Mouse (Mus musculus): ENCODE measurements around the gene Rad51ap1. TPM values are rescaled to one million over a fixed set of nuclear protein-coding genes. Genes with fewer than 3 reads are reported as not detected.

The Rad51ap1 gene
- 41.5 and 43.6 TPM in 2 replicates for polyA plus RNA-seq (2015; fragmentation: Nextera tagmentation; extraction: Ambion mirVana)

DNA sequence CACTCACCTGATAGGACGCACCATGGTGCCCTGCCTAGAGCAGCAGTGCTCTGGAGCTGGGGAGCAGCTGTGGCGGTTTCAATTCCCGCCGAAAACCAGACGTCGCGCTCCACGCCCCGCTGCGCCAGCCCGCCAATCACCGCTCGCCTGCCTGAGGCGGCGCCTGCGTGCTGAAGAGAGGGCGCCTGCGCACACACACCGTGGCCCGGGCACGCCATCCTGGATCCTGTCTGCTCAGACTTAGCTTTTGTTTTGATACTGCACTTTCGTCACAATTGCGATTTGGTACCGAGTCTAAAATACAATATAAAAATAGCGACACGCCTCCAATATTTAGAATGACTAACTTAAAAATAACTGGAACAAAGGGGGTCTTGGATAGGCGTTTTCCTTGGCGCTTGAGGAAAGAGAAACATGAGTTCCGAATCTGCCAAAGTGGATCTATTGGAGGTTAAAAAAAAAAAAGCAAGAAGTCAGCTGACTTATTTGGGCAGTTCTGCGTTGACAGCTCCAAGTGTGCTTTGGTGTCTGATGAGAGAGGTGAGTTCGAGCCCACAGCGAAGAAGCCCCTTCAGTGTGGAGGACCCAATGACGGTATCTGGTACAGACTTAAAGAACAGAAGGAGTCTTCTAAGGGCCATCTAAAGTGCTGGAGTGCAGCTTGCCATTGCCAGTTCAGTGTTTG is at the start of gene Rad51ap1, which contains the start of gene D6Wsu163e:
TSS of gene Rad51ap1 (minus strand) at position 101 of the 685 bp plus-strand sequence.
TSS of gene D6Wsu163e (plus strand) at position 476 of the 685 bp plus-strand sequence.
- under 1% methylated on average over 33 of the region's 33 CpGs for WGBS (ENCODE audit: insufficient replicate concordance)
- H3K27ac ChIP-seq (replicated peaks): peak within 1 kb of the TSS; percentile 86

DNA sequence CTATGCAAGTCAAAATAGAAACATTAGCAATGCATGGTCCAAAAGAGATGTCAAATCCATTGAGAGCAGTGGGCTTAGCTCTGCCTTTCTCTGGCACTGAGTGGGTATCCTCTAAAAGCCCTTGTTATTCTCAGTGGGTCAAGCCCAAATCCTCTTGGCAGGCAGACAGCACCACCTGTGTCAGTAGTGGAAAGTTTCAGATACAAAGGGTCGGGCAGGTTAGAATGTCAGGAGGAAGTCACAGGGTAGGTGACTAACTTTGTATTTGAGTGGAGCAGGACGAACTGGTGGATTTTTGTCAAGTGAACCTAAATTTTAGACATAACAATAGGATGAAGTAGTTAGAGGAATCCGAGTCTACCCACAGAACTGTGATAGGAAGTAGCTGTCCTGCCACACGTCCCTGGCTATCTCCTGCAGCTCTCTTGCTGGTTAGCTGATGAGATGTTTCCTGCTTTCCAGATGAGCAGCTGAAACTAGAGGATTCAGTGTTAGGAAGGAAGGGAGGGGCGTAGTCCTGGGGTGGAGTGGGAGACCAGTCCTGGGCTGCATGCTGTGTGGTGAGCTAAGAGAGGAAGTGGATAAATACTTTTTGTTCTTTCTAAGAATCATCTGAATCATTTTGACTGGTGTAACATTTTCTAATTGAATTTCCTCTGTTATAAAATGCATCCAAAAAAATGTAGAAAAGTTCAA is 42.3 kb upstream of the Rad51ap1 start:
- Histone ChIP-seq H3K4me2 (no peak overlapping the region), H3K36me3 (replicated peaks) (peaks cover 6% of the 10 kb centered on the region; the same call in 1 of the 2 replicates), H3K4me1 (replicated peaks) (no peaks in the 10 kb centered on the region), H3K4me3 (replicated peaks) (no peak overlapping the region), H3K27me3 (no peaks in the 10 kb centered on the region), H3K27ac (replicated peaks) (no peak overlapping the region), H3K9ac (no peak overlapping the region), H3K9me3 (replicated peaks) (no peaks in the 10 kb centered on the region)
- no peak for ATAC-seq (ENCODE audit: insufficient read depth)
- WGBS (ENCODE audit: insufficient replicate concordance): 14% methylated on average over 5 of the region's 5 CpGs

More for the DNA sequence above, at the start of gene Rad51ap1, which contains the start of gene D6Wsu163e:
- Histone ChIP-seq H3K36me3 (replicated peaks) (peaks cover 29% of the 10 kb centered on the region), H3K9ac (peak within 1 kb of the TSS; percentile 89), H3K4me3 (replicated peaks) (peak within 1 kb of the TSS; percentile 92), H3K27me3 (no peaks in the 10 kb centered on the region), H3K4me1 (replicated peaks) (peaks cover 36% of the 10 kb centered on the region), H3K4me2 (peak within 1 kb of the TSS; percentile 88), H3K9me3 (replicated peaks) (no peaks in the 10 kb centered on the region)
- ATAC-seq (ENCODE audit: insufficient read depth): peak; percentile 98

DNA sequence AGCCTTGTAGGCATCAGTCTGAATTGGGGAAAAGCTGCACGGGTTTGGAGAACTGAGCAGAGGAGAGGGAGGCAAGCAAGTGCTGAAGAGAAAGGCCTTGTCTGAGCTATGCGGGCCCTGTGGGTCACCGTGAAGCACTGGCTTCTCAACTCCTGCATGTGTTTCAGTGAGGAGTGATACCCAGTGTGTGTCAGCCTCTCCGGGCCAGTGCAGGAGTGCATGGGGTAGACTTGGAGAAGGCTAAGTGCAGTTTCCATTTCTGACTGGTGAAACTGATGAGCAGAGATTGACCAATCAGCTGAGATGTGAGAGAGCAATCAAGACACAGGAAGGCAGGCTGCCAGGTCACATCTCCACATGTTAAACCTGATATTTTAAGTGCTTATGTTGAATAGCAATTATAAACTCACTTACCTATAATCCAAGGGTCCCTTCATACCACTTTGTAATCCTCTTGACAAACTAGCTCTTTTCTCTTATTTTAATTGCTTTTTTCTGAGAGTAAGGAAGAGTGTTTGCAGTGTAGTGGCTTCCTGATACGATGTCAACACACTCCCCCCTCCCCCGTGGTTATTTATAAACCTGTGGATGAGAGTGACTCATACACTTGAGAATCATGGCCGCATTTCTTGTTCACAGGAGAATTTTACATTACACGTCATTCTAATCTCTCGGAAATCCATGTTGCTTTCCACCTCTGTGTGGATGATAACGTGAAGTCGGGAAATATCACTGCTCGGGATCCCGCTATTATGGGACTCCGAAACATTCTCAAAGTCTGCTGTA is 27.0 kb upstream of the Rad51ap1 start:
- H3K9ac ChIP-seq: no peak overlapping the region
- no peak overlapping the region for H3K4me3 ChIP-seq (replicated peaks)
- H3K27me3 ChIP-seq: no peaks in the 10 kb centered on the region
- WGBS (ENCODE audit: insufficient replicate concordance): 69% methylated on average over 14 of the region's 14 CpGs
- no peak for ATAC-seq (ENCODE audit: insufficient read depth)
- no peaks in the 10 kb centered on the region for H3K9me3 ChIP-seq (replicated peaks)
- no peaks in the 10 kb centered on the region for H3K4me1 ChIP-seq (replicated peaks)
- no peak overlapping the region for H3K27ac ChIP-seq (replicated peaks)
- H3K4me2 ChIP-seq: no peak overlapping the region
- H3K36me3 ChIP-seq (replicated peaks): peaks cover 39% of the 10 kb centered on the region

DNA sequence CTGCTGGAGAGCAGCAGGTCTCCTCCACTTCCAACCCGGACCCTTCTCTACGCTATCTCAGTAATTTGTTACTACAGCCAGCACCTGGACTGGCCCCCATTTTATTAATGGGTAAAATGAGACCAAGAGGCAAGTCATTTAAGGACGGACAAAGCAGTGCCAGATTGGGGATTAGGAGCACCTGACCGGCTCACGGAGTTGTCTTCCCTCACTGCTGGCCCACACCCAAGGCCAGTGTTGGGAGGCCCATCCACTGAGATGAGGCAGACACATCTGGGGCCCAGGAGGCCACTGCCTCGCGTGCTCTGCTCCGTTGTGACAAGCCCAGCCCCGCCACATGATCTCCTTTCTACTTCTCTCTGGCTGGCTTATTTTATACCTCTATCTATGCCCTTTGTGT is 24.0 kb upstream of the Rad51ap1 start:
- no peak overlapping the region for H3K4me2 ChIP-seq
- no peak overlapping the region for H3K4me3 ChIP-seq (replicated peaks)
- ATAC-seq (ENCODE audit: insufficient read depth): no peak
- no peaks in the 10 kb centered on the region for H3K27me3 ChIP-seq
- H3K36me3 ChIP-seq (replicated peaks): peaks cover 30% of the 10 kb centered on the region
- no peak overlapping the region for H3K9ac ChIP-seq
- no peaks in the 10 kb centered on the region for H3K9me3 ChIP-seq (replicated peaks)
- 73% methylated on average over 9 of the region's 9 CpGs for WGBS (ENCODE audit: insufficient replicate concordance)
- H3K27ac ChIP-seq (replicated peaks): no peak overlapping the region
- no peaks in the 10 kb centered on the region for H3K4me1 ChIP-seq (replicated peaks)

DNA sequence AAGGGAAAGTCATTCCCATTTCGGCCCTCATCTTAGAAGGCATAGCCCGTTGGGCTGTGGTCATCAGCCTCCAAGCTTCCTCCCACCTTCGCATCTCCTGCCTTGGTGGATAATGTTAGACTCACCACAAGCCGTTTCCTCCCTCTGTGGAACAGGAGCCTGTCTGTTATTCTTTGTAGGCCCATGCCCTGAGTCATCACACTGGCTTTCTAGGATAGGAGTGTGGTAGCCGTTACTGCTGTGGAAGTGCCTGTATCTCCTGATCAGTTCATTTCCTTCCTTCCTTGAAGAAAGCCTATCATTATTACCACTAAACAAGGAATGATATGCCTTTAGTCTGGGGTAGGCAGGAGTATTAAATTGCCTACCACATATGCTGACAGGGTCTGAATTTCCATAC is 23.3 kb upstream of the Rad51ap1 start:
- Histone ChIP-seq H3K9ac (no peak overlapping the region), H3K9me3 (replicated peaks) (no peaks in the 10 kb centered on the region), H3K27me3 (no peaks in the 10 kb centered on the region), H3K36me3 (replicated peaks) (peaks cover 31% of the 10 kb centered on the region), H3K27ac (replicated peaks) (no peak overlapping the region), H3K4me3 (replicated peaks) (no peak overlapping the region), H3K4me1 (replicated peaks) (no peaks in the 10 kb centered on the region), H3K4me2 (no peak overlapping the region)
- no peak for ATAC-seq (ENCODE audit: insufficient read depth)
- 30% methylated on average over 5 of the region's 5 CpGs for WGBS (ENCODE audit: insufficient replicate concordance)

DNA sequence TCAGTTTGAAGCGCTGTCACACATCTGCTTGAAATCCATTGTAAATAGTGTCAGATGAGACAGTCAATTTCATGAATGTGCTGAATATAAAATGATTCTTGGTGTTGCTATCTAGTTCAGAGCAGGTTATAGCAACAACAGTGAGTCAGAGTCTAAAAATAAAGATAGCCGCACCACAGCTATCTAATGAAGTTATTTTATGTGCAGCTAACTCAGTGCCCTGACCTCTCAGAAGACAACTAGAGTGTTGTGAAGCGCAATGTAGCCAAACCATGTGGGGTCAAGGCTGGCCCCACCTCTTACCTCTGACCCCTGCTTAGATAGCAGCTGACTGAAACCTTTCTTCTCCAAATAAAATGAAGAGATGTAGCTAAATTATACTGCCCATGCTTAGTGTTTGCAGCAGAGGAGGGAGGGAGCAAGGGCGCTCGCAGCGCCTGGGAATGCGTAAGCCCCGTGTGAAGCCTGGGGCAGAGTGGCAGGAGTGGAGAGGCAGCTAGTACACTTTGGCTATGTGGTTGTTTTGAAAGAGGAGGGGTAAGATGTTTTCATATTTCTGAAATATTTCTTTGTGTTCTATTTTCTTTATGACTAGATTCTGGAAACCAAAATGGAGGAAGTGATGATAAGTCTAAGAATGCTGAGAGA is 22.1 kb upstream of the Rad51ap1 start:
- 79% methylated on average over 8 of the region's 8 CpGs for WGBS (ENCODE audit: insufficient replicate concordance)
- no peak overlapping the region for H3K27ac ChIP-seq (replicated peaks)
- H3K4me2 ChIP-seq: no peak overlapping the region
- peaks cover 38% of the 10 kb centered on the region for H3K36me3 ChIP-seq (replicated peaks)
- H3K9me3 ChIP-seq (replicated peaks): no peaks in the 10 kb centered on the region
- no peaks in the 10 kb centered on the region for H3K4me1 ChIP-seq (replicated peaks)
- H3K9ac ChIP-seq: no peak overlapping the region
- no peaks in the 10 kb centered on the region for H3K27me3 ChIP-seq
- no peak for ATAC-seq (ENCODE audit: insufficient read depth)
- no peak overlapping the region for H3K4me3 ChIP-seq (replicated peaks)

DNA sequence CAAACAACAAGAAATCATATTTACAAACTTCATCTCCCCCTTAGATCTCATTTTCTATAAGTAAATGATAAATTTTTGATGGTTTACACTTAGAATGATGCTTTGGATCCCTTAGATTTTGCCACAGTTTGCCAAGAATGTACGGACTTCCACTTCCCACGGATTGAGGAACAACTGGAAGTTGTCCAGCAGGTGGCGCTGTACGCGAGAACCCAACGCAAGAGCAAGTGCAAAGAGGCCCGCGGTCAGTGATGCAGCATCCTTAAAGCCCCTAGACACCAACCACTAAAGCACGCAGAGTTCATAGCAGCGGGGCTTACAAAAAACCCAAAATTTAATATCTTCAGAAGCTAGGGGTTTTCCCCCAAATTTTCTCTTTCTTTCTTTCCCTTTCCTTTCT is 16.3 kb upstream of the Rad51ap1 start:
- no peak overlapping the region for H3K27ac ChIP-seq (replicated peaks)
- ATAC-seq (ENCODE audit: insufficient read depth): no peak
- H3K36me3 ChIP-seq (replicated peaks): peaks cover 50% of the 10 kb centered on the region
- H3K4me3 ChIP-seq (replicated peaks): no peak overlapping the region
- H3K4me2 ChIP-seq: no peak overlapping the region
- H3K9me3 ChIP-seq (replicated peaks): no peaks in the 10 kb centered on the region
- H3K4me1 ChIP-seq (replicated peaks): no peaks in the 10 kb centered on the region
- no peak overlapping the region for H3K9ac ChIP-seq
- WGBS (ENCODE audit: insufficient replicate concordance): 6% methylated on average over 10 of the region's 10 CpGs
- H3K27me3 ChIP-seq: no peaks in the 10 kb centered on the region

DNA sequence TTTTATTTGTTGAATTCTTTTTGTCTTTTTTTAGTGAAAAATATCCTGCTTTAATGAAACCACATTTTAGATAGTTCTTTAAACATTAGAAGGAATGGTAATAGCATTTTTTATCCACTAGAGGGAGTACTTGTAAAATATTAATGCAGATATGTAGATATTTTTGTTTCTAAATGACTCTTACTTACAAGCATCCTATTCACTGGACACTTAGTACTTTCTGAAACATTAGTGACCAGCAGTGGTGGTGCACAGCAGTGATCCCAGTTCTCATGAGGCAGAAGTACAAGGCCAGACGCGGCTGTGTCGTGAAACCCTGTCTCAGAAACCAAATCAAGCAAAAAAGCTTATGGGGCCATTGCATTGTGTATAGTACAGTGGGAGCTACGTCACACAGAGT is 8.9 kb upstream of the Rad51ap1 start:
- H3K27ac ChIP-seq (replicated peaks): no peak overlapping the region
- peaks cover 74% of the 10 kb centered on the region for H3K36me3 ChIP-seq (replicated peaks)
- 75% methylated on average over 4 of the region's 4 CpGs for WGBS (ENCODE audit: insufficient replicate concordance)
- no peak overlapping the region for H3K4me3 ChIP-seq (replicated peaks)
- no peak overlapping the region for H3K4me2 ChIP-seq
- H3K9me3 ChIP-seq (replicated peaks): no peaks in the 10 kb centered on the region
- H3K4me1 ChIP-seq (replicated peaks): no peaks in the 10 kb centered on the region
- no peaks in the 10 kb centered on the region for H3K27me3 ChIP-seq
- no peak for ATAC-seq (ENCODE audit: insufficient read depth)
- no peak overlapping the region for H3K9ac ChIP-seq

DNA sequence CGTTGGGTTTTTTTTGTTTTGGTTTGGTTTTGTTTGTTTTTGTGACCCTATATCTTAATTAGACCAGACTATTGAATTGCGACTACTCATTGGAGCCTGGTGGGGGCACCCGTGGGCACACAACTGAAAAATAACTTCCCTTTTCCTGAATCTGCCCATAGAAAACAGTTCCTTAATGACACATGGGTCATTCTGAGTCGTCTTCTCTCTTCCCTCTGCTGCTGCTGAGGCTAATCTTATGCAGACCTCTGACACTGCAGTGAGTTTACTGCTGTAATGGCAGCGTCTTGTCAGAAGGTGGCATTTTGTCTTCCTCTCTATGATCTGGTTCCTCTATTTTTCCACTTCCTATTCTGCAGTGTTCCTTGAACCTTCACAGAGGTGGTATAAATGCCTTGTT is 1.1 kb upstream of the Rad51ap1 start:
- ATAC-seq (ENCODE audit: insufficient read depth): no peak
- Histone ChIP-seq H3K27ac (replicated peaks) (peak overlapping the region; percentile 77), H3K36me3 (replicated peaks) (peaks cover 32% of the 10 kb centered on the region), H3K27me3 (no peaks in the 10 kb centered on the region), H3K4me3 (replicated peaks) (peak overlapping the region; percentile 92), H3K4me2 (peak overlapping the region; percentile 88), H3K4me1 (replicated peaks) (peaks cover 36% of the 10 kb centered on the region), H3K9me3 (replicated peaks) (no peaks in the 10 kb centered on the region), H3K9ac (peak overlapping the region; percentile 65)
- 4% methylated on average over 5 of the region's 5 CpGs for WGBS (ENCODE audit: insufficient replicate concordance)

DNA sequence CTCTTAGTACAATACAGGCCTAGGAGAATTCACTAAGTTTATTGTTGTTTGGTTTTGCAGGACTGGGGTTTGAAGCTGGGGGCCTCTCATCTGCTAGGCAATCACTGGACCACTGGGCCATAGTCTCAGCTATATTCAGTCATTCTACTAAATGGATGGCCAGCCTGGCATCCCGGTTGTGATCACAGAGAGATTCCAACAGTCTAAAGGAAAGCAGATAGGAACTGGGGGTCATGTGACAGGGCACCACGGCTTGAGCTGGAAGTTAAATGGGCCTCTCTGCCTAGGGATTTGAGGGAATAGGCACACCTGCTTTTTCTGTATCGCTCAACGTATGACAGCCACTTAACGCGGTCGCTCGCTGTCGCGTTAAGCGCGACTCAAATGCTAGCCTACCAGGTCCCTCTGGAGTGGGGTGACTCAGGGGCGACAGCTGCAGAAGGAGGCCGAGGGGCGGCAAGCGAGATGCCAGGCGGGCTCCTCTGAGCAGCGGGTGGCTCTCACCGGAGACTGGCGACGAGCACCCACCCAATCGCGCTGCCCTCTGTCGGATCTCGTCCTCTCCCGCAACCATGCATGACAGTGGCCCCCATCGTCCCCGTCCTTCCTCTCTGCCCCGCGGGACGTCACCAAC is 417 bp downstream of the Rad51ap1 start:
- under 1% methylated on average over 31 of the region's 31 CpGs for WGBS (ENCODE audit: insufficient replicate concordance)
- H3K9ac ChIP-seq: peak overlapping the region; percentile 89
- H3K27me3 ChIP-seq: no peaks in the 10 kb centered on the region
- H3K36me3 ChIP-seq (replicated peaks): peaks cover 29% of the 10 kb centered on the region
- no peaks in the 10 kb centered on the region for H3K9me3 ChIP-seq (replicated peaks)
- H3K4me1 ChIP-seq (replicated peaks): peaks cover 36% of the 10 kb centered on the region
- no peak for ATAC-seq (ENCODE audit: insufficient read depth)
- peak overlapping the region; percentile 86 for H3K27ac ChIP-seq (replicated peaks)
- peak overlapping the region; percentile 92 for H3K4me3 ChIP-seq (replicated peaks)
- peak overlapping the region; percentile 88 for H3K4me2 ChIP-seq
